In the genomic region with DNA sequence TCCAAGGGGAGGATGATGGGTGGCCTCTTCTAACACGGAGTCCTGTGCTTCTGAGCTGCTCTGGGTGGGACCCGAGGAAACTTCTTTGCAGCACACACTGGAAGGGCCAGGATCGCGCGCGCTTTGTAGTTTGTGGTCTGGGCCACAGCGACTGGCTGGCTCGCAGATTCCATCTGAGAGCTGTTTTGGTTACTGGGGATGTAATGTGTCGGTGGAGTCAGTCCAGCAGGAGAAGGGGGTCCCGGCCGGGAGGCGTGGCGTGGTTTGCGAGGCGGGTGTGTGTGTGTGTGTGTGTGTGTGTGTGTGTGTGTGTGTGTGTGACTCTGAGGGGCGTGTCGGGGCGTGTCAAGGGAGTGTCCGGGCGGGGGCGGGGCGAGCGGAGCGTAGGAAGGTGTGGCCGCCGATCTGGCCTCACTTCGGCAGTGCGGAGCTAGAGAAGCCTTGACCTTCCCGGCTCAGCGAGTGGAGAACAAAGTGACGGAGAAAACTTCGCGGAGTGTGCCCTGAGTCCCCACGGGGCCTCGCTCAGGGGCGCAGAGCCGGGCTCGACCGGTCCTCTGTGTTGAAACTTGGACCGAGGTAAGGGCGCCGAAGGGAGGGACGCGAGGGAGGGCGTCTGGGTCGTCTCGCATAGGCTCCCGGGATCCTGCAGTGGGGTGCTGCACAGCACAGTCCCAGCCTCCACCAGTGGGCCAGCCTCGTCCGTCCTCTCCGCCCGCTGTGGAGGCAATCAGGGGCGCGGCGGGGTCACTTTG, we compare ENCODE assay signal across 8 mouse cellular contexts. TPM values are rescaled to one million over a fixed set of nuclear protein-coding genes. Genes with fewer than 3 reads are reported as not detected.
DNase-seq lines count a peak whose midpoint lies in the region; ATAC-seq lines count a peak whose summit lies in the region.

A gene (plus strand): TSS at position 426 of the 755 bp plus-strand sequence.

- under 1% methylated on average over 15 of the region's 55 CpGs for WGBS in embryonic facial prominence, embryonic 14.5 days

- H3K4me3 ChIP-seq in embryonic facial prominence, embryonic 14.5 days (ENCODE audit: low read depth, low read length), result peak within 1 kb of the TSS; percentile 73

- peak; percentile 79 for DNase-seq in 3T3-L1 (ENCODE audit: low read depth, low spot score)
- DNase-seq in R1 (ENCODE audit: low read depth, low spot score), result peak; percentile 76
- peak; percentile 86 for DNase-seq in embryonic facial prominence, embryonic 14.5 days (ENCODE audit: low spot score)
- DNase-seq in heart, postnatal 14 days, result peak; percentile 53 to 60
- peak in 1 of 2 experiments; percentile 44 for DNase-seq in layer of hippocampus, postnatal 10 days (ENCODE audit: low spot score in 2 of 2)
- peak; percentile 59 for DNase-seq in lung, postnatal 14 days
- DNase-seq in ovary, postnatal 36 days (ENCODE audit: low spot score), result peak; percentile 71
- no peak for DNase-seq in frontal cortex, postnatal 36 days (ENCODE audit: low spot score in 2 of 2)

- no peaks in the 10 kb centered on the region for H3K27me3 ChIP-seq in embryonic facial prominence, embryonic 14.5 days (replicated peaks; ENCODE audit: control insufficient read depth, insufficient read depth, low read length)

- no peaks in the 10 kb centered on the region for H3K36me3 ChIP-seq in embryonic facial prominence, embryonic 14.5 days (ENCODE audit: control insufficient read depth, insufficient read depth, low read length)

- intact Hi-C loops in heart, postnatal 14 days (cut with DNase I), result no loop called here

- H3K4me2 ChIP-seq in embryonic facial prominence, embryonic 14.5 days (ENCODE audit: low read depth, low read length), result peak within 1 kb of the TSS; percentile 87

- peak within 1 kb of the TSS; percentile 84 for H3K27ac ChIP-seq in embryonic facial prominence, embryonic 14.5 days (replicated peaks; ENCODE audit: low read depth, low read length)

- peak; percentile 87 for ATAC-seq in embryonic facial prominence, embryonic 14.5 days (ENCODE audit: low read depth)

- no peaks in the 10 kb centered on the region for H3K9me3 ChIP-seq in embryonic facial prominence, embryonic 14.5 days (ENCODE audit: control insufficient read depth, low read length)

- peak within 1 kb of the TSS; percentile 76 for H3K9ac ChIP-seq in embryonic facial prominence, embryonic 14.5 days (ENCODE audit: low read depth, low read length)

- peaks cover 24% of the 10 kb centered on the region for H3K4me1 ChIP-seq in embryonic facial prominence, embryonic 14.5 days (ENCODE audit: control insufficient read depth, insufficient read depth, low read length)

RNA-seq across cellular contexts. Expression of the gene that starts here (rescaled TPM):
- 19.3 and 19.9 TPM in 2 replicates for polyA plus RNA-seq in embryonic facial prominence, embryonic 14.5 days (2014; fragmentation: Nextera tagmentation; extraction: Ambion mirVana)
- 1 to 10 TPM; 2.7 to 2.8 TPM for total RNA-seq in heart, postnatal 14 days (2021)
- total RNA-seq in layer of hippocampus, postnatal 10 days (2021), result 10 to 100 TPM; 24.2 to 29.0 TPM

Comparison
In these comparisons a context has a peak if more than half of its experiments do, and no peak if none do; other contexts are left out.
1. RNA of the gene that starts here (total RNA-seq): 24.2 to 29.0 TPM in layer of hippocampus, postnatal 10 days; 2.7 to 2.8 TPM in heart, postnatal 14 days; every median in the first group is over 4 times any median in the second.
2. DNase-seq: peak in 3T3-L1 (single experiment), R1 (single experiment), embryonic facial prominence, embryonic 14.5 days (single experiment), heart, postnatal 14 days (2 of 2), lung, postnatal 14 days (single experiment) and ovary, postnatal 36 days (single experiment); none in frontal cortex, postnatal 36 days (0 of 2).